Mouse (Mus musculus): ENCODE measurements around the gene Aprt.

DNA sequence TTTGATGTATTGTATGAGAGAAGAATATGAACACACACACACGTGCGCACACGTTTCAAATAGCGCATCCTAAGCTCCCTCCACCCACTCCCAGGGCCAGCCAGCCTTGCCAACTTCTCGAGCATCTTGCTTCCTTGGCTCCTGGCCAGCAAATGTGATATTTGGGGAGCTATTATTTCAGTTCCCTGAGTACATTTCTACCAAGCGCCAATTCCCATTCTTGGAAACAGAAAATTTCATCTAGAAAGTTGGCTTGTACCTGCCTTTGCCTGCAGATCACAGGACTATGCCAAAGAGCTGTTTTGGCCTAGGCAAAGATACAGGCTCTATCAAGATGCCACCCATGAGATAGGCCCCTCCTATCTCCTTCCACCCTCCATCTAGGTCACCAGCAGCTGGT is 21.9 kb downstream of the Aprt start:
- TF ChIP-seq POLR2A (IDR thresholded peaks at IDR 0.05; ENCODE audit: low read depth, low read length) (no peak), PAX5 (IDR thresholded peaks at IDR 0.05; ENCODE audit: low read length) (no peak), JUND (conservative IDR thresholded peaks at IDR 0.05; ENCODE audit: low read depth, low read length) (no peak)

Measured in CH12.LX (cell line).